Mouse (Mus musculus): ENCODE measurements around the gene Pax3.

Gene Pax3

GRCm38 (mm10) chr1:78060850-78061249, 136.1 kb downstream of the Pax3 start:
- DNase-seq, result no peak

- no peak for DNase-seq
Measured at GRCm38 (mm10) chr1:78057939-78058338, 139.0 kb downstream of the Pax3 start.

GRCm38 (mm10) chr1:78053677-78054076, 143.3 kb downstream of the Pax3 start:
- no peak for DNase-seq
